Mouse (Mus musculus) kidney, postnatal 10 days (tissue): ENCODE measurements at regions not wholly inside any gene's neighbourhood (a gene's known extent, or its start where the extent isn't known, plus 50 kb on each side); places are given as distances from the start of the nearest gene placed in this dataset.
"Not testable (repeated sequence)": the region's sequence is repeated elsewhere in the genome, so short reads cannot be mapped to it uniquely, and the experiment has no call there.

Experiments
- DNase-seq: peaks from one replicate; pipeline ENCODE4 v3.0.0; 2021; ENCODE audit warnings: mixed read lengths

- DNase-seq: no peak
These were observed 61.8 kb upstream of the Prkar2b start for GRCm38 (mm10) chr12:32122915-32123314.

- DNase-seq: not testable (repeated sequence)
These were observed 60.9 kb upstream of the Prkar2b start for GRCm38 (mm10) chr12:32122007-32122406.

- no peak for DNase-seq
These were observed 51.6 kb upstream of the Prkar2b start for GRCm38 (mm10) chr12:32112691-32113090.

- no peak for DNase-seq
These were observed 50.5 kb upstream of the Prkar2b start for GRCm38 (mm10) chr12:32111508-32112119.

- peak; percentile 17 for DNase-seq
These were observed 49.8 kb upstream of the Prkar2b start for GRCm38 (mm10) chr12:32110903-32111302.
